In the genomic region with DNA sequence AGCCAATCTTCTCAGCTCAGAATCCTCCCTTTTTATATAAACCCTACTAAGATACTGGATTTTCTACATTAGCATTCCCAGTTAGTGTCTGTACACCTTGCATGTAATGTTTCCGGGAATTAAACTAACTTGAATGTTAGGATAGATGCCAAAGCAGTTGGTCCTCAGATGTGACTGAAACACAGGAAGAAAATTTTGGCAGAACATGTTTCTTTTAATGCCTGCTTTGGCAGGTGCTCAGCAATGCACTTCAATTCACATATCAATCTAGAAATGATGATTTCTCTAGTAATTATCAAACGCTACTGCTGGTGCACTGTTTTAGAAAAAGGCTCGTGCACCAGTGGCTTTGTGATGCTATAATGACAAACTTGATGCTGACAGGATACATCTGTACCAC, we compare ENCODE assay signal across 13 mouse cellular contexts.
"Had no signal": no experiment of that assay in that cellular context is flagged by ENCODE, and none has a peak within 500 bp of the region (broad histone marks: within the 10 kb centered on the region; RNA-seq: fewer than 3 reads in every experiment).

No protein-coding gene starts in this region.

- ATAC-seq: liver, embryonic 12.5 days; midbrain, embryonic 16.5 days had no signal

- H3K4me1 ChIP-seq: limb, embryonic 15.5 days; liver, embryonic 12.5 days; megakaryocyte, embryonic 14.5 days; midbrain, embryonic 12.5 days; stomach, embryonic 15.5 days had no signal

- H3K27me3 ChIP-seq: limb, embryonic 15.5 days; liver, embryonic 12.5 days; megakaryocyte, embryonic 14.5 days; midbrain, embryonic 12.5 days; stomach, embryonic 15.5 days had no signal

- H3K9me3 ChIP-seq: limb, embryonic 15.5 days; liver, embryonic 12.5 days; megakaryocyte, embryonic 14.5 days; midbrain, embryonic 12.5 days; stomach, embryonic 15.5 days had no signal

- H3K27ac ChIP-seq: limb, embryonic 15.5 days; liver, embryonic 12.5 days; midbrain, embryonic 12.5 days; stomach, embryonic 15.5 days had no signal

- DNase-seq: kidney, postnatal 14 days; lung, embryonic 14.5 days; lung, postnatal 10 days; lung, postnatal 4 days; right cerebral cortex, postnatal 14 days; thymus, adult 2 months; thymus, postnatal 25 days had no signal

- H3K4me3 ChIP-seq: limb, embryonic 15.5 days; liver, embryonic 12.5 days; megakaryocyte, embryonic 14.5 days; midbrain, embryonic 12.5 days; stomach, embryonic 15.5 days had no signal

- H3K4me2 ChIP-seq: limb, embryonic 15.5 days; liver, embryonic 12.5 days; lung, embryonic 14.5 days; midbrain, embryonic 12.5 days; stomach, embryonic 15.5 days had no signal

- H3K36me3 ChIP-seq: limb, embryonic 15.5 days; liver, embryonic 12.5 days; midbrain, embryonic 12.5 days; stomach, embryonic 15.5 days had no signal

- H3K9ac ChIP-seq: limb, embryonic 15.5 days; liver, embryonic 12.5 days; lung, embryonic 14.5 days; midbrain, embryonic 12.5 days; stomach, embryonic 15.5 days had no signal
